Mouse (Mus musculus) A20 (cell line): ENCODE results near the gene Gm17455.

ENCODE experiments used
- DNase-seq: peaks from one replicate; pipeline ENCODE4 v3.0.0-alpha.2; 2011; ENCODE audit warnings: low read depth, low spot score

Gm17455 gene

DNA sequence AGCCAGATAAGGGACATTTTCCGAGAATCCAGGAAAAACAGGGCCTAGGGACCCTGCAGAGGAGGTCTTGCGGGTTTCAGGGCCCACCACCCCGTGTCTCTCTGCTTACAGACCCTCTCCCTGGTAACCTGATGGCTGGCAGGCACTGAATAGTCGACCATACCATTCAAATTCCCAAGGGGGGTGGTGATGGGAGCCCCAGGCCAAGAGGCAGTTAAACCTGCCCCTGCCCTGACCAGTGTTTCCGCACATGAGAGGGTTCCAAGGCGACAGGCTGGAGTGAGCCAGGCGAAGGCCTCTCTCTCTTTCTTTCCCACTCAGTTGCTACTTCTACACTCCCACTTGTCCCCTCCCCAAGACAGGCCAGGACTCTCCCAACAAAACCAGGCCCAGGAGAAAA, at the start of gene Gm17455:
Gene Gm17455 (plus strand): TSS at position 278 of the 400 bp plus-strand sequence.
- no peak for DNase-seq

DNA sequence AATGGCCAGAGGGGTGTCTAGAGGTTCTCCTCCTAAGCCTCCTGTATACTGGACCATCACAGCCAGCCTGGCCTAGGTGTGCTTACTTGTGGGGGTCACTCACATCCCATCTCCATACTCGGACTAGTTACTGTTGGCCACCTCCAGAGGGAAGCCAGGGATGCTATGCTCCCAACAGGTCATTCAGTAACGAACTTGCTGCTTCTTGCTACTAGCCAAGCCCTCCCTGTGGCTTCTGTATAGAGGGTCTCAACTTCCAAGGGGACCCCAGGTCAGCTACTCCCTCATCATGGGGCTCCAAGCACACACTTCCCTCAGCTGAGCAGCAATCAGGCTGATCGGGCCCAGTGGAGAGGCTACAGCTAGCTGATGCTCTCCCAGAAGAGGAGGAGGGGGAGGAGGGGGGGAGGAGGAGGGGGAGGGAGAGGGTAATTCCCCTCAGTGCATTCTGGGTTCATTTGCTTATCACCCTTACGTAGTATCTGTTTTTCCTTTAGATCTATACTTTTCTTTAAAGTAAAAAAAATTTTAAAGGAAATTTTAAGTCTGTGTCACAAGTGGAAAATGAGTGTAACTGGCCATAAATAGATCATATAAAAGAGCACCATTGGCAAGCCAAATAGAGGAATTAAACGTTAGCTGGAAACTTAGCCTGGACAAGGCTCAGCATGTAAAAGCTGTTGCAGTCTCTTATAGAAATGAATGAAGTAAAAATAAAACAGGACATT, 49.3 kb upstream of the Gm17455 start:
- DNase-seq, result peak; percentile 11

DNA sequence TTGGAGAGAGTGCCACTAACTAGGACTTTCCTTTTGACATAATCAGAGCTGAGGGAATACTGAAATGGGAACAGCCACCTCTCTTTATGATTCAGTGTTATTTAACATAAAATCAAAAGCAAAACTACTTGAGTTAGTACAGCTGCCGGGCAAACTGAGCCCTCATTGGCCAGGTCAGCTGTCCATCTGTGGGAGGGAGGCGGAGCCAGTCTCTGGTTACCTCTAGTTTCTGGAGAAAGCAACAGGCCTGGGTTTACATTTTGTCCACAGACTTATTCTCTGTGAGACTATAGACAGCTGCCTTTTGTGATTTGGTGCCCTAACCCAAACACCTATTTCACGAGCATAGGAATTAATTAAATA, 48.7 kb upstream of the Gm17455 start:
- peak; percentile 94 for DNase-seq

DNA sequence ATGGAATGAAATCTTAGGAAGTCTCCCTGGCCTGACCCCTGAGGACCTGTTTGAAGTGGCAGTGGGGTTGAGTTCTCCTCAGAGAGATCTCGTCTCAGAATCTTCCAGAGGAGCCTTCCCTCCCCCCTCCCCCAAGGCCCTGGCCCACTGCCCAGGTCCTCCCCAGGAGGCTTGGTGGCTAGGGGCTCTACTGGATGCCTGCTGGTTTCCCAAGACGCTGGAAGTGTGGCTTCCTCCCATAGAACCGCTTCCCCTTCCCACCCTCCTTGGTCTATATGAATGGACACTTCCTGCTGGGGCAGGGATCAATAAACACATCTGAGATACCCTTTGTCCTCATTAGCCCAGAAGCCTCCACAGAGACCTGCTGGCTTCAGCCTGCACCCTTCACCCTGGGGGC, 48.3 kb upstream of the Gm17455 start:
- no peak for DNase-seq

DNA sequence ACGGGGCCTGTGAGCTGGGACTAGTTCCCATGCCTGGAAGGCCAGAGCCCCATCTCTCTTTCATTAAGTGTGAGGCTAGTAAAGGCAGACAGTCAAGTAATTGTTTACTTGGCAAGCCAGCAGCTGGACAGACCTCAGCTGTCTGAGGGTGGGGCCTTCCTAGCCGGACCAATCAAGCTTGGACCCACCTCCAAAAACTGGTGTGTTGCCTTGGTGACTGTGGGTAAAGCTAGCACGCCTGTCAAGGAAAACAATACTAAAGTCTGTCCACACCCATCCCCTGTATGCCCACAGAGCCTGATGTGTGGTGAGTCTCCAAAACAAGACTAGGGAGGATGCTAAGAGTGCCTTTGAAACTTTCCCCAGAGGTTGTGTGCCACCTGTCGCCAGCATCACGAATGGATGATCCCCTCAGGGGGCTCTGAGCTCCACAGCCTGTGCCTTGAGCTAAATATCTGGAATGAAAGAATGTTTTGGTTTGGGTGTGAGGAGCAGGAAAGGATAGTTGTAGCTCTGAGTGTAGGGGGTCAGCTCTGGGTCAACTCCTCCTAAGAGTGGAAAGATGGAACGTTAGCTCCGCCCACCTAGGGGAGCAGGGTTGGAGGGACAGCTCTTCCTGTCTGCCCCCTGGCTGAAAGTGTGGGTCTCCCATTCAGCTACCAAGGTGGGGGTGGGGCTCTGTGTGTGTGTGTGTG, 47.6 kb upstream of the Gm17455 start:
- peak; percentile 47 for DNase-seq

DNA sequence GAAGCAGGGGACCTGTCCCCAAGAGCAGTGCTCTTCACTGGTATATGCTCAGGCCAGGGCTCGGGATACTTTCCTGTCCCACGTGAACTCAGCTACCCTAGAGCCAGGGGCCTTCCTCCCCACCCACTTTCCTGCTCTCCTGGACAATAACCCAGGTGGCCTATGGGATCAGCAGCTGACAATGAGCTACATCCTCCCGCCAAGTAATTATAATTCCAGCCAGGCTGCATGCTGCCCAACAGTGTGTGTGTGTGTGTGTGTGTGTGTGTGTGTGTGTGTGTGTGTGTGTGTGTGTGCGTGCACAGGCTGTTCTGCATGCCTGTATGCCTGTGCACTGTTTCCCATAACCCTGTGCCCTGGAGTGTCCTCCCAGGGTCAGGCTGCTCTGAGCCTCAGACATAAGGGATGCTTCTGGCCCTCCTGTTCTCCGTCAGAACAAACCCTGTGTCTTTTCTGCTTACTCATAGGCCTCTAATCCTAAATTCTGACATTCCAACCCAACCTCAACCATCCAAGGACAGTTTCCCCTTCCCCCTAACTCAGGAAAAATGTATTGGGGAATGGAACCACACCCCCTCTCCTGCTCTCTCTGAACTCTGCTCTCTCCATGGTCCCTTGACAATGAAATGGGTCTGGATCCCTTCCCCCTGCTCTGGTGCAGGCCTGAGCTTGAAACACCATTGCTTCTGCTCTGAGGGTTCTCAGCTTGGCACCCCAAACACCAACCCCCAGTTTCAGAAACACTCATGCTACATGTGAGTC, 46.1 kb upstream of the Gm17455 start:
- no peak for DNase-seq

DNA sequence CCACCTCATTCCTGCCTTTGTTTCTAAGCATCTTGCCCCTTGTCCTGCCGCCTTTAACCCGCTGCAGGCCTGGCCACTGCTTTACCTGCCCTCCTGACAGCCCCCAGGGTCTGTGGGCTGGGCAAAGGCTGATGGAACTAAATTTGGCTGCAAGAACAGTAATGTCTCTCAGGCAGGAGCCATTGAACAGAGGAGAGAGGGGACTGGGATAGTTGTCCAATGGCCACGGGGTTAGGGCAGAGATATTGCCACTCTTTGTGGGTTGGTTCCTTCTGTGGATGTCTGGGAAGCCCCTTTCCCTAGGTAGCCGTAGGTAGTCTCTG, 45.6 kb upstream of the Gm17455 start:
- DNase-seq, result no peak

DNA sequence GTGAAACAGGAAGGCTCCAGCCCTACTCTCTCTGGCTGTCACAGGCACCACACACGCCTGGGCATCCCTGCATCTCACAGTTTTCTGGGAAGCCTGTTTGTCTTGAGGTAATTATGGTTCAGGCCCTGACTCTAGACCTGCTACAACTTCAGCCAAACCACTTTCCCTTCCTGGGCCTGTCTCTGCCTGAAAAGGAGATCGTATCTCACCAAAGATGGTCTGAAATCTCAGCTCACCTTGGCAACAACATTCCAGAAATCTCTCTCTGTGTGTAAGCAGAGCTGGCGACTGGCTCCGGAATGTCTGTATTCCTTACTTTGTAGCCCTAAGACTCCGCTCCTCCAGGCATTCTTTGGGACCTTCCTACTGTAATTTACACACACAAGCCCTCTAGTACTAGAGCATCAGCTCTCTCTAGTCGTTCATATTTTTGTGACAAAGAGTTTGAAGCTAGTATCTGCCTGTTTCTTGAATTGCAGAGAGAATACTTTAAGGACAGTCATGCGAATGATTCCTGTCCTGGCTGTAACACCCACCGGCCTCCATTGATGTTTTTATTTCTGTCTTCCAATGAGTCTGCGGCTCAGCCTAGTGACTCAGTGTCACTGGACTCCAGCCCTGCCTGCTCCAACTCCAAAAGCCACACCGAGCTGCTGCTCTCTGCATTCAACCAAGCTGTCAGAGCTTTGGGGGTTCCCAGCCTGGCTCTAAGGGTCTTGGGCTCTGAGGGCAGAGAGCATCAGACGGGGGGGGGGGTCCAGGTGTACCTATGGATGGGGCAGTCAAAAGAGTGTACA, 44.4 kb upstream of the Gm17455 start:
- no peak for DNase-seq

DNA sequence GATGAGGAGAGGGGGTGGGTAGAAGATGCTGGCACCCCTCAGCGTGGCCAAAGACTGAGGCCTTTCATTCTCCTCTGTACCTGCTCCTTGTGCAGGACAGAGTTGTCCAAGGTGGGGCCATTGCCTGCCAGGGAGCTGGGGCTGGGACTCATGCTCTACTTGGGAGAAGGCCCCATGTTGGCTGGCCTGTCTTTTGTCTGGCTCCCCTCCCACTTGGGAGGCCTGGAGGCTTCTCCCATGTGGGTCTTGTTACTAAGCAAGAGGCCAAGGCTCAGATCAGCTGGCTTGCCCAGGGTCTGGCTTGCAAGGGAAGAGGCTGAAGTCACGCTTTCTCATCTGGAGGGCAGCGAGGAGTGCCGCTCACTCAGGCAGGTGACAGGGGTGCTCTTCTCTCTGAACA, 42.1 kb upstream of the Gm17455 start:
- no peak for DNase-seq

DNA sequence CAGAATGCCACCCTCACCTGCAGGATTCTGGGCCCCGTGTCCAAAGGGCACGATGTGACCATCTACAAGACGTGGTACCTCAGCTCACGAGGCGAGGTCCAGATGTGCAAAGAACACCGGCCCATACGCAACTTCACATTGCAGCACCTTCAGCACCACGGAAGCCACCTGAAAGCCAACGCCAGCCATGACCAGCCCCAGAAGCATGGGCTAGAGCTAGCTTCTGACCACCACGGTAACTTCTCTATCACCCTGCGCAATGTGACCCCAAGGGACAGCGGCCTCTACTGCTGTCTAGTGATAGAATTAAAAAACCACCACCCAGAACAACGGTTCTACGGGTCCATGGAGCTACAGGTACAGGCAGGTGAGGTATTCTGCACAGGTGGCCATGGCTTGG, 41.6 kb upstream of the Gm17455 start:
- DNase-seq, result no peak

DNA sequence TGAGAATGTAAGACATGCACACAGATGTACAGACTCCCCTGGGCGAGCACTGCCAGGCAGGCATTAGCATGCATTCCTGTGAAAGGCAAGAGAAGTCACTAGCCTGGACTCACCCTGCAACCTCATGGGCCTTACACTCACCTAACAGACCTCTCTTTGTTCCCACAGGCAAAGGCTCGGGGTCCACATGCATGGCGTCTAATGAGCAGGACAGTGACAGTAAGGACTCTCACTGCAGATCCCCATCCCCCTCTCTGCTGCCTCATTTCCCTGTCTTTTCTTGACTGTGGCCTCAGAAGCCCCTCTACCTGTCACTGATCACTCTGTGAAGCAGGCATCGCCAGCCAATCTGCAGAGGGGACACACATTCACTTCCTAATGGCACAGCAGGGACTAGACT, 40.8 kb upstream of the Gm17455 start:
- DNase-seq, result no peak

DNA sequence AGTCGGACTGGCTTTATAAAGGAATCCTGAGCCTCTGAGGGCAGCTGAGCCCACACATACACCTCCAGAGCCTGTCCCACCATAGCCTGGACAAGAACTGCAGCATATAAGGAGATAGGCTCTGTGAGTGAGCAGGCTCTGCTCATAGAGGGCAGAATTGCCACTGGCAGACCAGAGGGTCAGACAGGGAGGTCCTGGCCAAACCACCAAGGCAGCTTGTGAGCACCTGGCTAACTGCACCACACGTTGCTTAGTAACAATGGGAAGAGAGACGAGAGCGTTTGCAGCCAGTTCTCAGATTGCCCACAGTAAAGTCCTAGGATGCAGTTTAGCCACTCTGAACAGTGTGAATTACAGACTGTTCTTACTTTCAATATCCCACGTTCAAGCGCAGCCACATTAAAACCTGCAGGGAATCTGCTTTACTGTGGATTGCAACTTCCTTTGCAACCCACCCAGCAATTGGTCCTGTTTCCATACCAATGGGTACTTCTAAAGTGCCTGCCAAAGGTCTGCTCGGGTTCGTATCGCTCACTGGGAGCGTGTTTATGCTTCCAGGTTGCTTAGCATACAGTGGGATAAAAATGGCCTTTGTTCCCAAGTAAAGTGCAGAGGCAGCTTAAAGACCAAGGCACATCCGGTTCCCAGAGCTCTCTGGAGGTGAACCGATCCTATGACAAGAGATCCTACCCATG, 37.8 kb upstream of the Gm17455 start:
- no peak for DNase-seq

DNA sequence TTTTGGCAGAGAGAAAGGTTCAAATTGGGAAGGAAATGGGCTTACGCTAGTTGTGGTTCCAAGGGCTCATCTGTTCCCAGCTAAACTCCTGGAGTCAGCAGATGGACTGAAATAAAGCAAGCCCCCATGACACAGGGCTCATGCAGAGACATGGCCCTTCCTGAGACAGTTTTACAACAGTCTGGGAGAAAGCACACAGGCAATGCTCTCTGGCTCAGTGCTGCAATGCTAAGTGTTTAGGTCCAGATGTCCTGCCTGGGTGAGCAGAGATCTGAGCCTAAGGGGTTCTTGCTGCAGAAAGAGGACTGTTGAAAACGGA, 37.3 kb upstream of the Gm17455 start:
- DNase-seq, result no peak

DNA sequence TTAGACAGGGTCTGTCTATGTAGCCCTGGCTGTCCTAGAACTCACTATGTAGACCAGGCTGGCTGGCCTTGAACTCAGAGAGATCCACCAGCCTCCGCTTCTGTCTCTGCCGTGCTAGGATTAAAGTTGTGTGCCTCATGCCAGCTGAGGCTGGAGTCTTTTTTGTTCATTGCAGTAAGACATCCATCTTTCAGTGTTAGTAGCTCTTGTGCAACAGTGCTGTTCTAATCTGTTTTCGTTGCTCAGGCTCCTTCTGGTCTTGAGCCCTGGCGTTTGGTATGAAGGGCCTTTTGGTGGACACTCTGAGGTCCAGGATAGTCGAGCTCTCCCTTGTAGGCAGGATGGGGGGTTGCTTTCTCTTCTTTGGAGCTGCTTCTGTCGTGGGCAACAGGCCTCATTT, 36.1 kb upstream of the Gm17455 start:
- no peak for DNase-seq

DNA sequence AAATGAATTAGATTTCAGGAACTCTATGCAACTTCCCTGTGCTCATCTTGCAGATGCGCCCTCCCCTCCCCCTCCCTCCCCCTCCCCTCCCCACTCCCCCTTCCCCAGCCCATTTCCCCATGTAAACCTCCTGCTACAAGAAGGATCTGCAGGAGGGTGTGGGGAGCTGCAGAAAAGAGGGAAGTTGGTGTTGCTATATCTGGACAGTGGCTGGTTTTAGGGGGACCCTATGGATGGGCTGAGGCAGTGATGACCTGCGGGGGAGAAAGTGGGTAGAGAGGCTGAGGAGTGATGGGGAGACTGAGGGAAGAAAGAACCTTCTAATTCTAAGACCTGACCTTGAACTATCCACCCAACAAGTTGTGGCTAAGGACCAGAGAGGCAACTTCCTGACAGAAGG, 32.4 kb upstream of the Gm17455 start:
- no peak for DNase-seq

DNA sequence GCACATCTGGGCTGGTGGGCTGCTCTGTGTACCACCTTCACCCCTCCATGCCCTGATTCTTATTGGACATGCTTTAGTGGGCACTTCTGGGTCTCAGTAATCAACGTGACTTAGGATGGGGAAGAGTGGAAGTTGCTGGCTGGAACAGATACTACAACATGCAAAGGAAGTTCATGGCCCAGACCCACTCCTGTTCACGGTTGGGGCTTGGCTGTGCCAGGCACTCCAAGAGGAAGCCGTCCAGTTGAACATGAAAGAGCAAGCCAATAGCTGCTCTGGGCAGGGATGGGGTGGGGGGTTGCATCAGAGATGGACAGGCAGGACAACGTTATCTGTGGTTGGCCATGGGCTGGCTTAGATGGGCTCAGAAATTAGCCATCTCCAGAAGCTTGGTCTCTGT, 31.6 kb upstream of the Gm17455 start:
- no peak for DNase-seq

DNA sequence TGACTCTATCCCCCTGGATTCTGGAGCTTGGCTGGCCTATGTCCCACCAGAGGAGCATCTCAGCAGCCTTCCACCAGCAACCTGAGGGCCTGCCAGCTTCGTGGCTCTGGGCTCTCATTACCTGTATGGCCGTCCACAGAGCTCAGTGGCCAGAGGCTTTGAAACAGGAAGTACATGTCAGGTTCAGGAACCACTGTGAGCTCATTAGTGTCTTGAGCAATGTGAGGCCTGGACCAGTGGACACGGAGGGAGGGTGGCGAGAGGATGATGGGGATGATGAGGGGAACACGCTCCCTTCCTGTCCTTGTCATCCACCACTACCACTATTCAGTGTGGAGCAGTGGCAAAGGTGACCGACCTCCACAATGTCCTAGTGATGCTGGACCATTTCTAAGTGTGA, 30.1 kb upstream of the Gm17455 start:
- no peak for DNase-seq

DNA sequence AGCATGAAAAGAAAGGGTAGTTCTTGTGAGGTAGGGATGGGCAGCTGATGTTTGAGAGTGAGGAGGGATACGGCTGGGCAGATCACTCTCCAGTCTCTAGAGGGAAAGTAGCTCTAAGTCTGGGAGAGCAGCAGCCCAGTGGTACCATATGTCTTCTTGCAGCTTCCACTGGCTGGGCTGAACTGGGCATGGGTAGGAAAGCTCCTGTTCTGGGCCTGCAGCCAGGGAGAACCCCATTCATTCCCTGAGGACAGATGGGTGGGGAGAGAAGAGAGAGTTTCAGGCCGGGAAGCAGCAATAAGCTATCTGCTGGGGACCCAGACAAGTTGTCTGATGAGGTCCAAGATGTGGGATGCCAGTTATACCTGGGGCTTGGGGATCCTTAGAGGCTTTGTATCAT, 29.4 kb upstream of the Gm17455 start:
- no peak for DNase-seq

DNA sequence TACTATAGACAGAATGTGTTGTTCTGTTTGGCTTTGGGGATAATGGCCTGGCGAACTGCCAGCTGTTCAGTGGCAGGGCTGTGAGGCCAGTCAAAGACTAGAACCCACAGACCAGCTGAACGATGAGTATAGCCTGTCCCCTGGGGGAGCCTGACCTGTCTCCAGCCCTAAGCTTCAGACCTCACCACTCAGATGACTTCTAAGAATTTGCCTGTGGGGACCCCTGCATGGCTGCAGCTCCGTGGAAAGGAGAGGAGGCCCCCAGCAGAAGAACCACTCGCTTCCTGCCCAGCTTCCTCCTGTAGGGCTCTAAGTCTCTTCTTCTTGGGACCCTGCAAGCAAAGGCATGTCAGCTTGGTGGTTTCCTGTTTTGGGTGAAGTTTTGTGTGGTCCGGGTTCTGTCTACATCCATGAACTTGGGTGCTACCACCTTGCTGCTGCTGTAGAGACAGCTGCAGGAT, 28.9 kb upstream of the Gm17455 start:
- no peak for DNase-seq

DNA sequence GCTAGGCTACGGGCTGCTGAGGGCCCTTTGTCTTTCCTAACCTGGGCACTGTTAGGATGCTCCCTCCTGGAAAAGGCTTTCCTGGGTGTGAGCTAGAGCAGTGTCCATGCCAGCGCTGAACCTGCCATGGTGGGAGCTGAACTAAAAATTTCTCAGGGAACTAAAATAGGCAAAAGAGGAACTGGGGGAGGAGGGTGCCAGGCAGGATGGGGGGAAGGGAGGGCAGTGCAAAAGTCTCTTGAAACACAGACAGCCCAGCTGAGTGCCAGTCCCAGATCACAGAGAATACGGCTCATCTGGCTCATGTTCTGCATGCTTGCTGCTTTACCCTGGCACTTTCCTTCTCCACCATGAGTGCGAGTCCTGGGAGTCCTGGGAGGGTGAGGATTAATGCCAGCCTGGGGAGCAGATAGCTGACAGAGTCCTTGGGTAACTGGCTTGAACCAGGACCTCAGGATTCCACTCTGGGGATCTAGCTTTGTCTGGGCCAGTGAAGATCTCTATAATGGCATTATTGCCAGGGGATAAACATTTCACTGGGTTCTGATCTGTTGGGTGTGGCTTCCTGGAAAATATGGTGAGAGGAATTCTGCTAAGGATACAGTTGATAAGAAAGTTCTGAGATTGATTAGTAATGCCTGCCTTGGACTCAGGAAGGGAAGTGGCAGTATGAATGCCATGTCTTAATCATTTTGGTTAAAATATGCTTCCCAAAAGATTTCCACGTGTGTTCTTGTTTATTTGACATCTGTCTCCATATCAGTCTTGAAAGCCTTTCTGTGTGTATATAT, 27.7 kb upstream of the Gm17455 start:
- DNase-seq, result peak; percentile 29

DNA sequence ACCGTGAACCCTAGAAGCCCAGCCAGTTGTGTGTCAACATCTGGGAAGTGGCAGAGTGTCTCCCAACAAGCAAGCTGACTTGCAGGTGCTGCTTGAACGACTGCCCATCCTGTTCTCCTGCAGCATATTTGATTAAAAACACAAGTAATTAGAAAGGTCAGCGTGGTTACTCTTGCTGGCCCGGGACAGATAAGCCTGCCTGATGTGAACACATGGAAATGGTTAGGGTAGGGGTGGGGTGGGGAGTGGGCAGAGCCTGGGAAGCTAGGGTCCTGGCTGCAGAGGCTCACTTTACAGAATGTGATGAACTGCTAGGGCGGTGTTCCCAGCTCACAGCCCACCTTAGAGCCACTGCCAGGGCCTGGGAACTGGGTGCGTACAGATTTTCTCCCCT, 26.0 kb upstream of the Gm17455 start:
- DNase-seq, result no peak
